Comparison of ENCODE assay signal across 22 mouse cellular contexts in the genomic region with DNA sequence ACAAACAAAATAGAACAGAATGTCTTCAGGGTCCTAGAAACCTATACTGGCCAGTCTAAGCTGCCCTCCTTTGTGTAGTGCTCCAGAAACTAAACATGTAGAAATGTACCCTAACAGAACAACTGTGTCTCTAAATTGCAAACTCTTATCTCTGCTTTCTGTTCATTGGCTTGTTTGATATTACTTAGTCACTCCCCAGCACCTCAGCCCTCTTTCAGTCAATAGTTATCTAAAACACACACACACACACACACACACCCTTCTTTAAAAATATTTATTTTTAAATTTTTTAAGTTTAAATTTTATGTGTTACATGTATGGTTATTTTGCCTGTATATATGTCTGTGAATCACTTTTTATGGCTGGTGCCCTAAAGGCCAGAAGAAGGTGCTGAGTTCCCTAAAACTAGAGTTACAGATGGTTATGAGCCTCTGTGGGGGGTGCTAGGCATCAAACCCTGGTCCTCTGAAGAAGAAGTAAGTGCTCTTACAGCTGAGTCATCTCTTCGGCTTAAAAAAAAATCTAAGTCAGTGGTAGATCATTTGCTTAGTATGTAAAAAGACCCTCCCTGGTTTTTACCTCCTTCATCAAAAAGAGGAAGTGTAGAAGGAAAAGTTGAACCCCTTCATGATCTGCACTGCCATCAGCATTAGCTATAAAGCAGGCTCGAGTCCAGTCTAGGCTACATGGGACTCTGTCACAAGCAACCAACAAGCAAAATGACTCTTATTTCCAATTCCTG.
DNase-seq lines count a peak whose midpoint lies in the region; ATAC-seq and TF ChIP-seq lines count a peak whose summit lies in the region.
"Had no signal": no experiment of that assay in that cellular context is flagged by ENCODE, and none has a peak within 500 bp of the region (broad histone marks: within the 10 kb centered on the region; RNA-seq: fewer than 3 reads in every experiment).

No protein-coding gene starts in this region.

- H3K79me2 ChIP-seq in MEL (ENCODE audit: control insufficient read depth, insufficient read depth, low read length, poor library complexity), result no peaks in the 10 kb centered on the region

- no peak overlapping the region for H3K9ac ChIP-seq in MEL (ENCODE audit: control insufficient read depth, low read depth, low read length, poor library complexity, severe bottlenecking)
- H3K9ac ChIP-seq in liver, embryonic 13.5 days, result no peak overlapping the region
- H3K9ac ChIP-seq in liver, postnatal 0 days (replicated peaks), result no peak overlapping the region
- no peak overlapping the region for H3K9ac ChIP-seq in midbrain, embryonic 14.5 days (replicated peaks; ENCODE audit: low read length)
- H3K9ac ChIP-seq: embryonic facial prominence, embryonic 13.5 days; hindbrain, embryonic 13.5 days had no signal

- no peak overlapping the region for H3K4me3 ChIP-seq in MEL (ENCODE audit: control insufficient read depth in 1 of 2, insufficient read depth in 1 of 2, low read depth in 2 of 2, low read length in 2 of 2)
- no peak overlapping the region for H3K4me3 ChIP-seq in liver, embryonic 13.5 days (replicated peaks)
- no peak overlapping the region for H3K4me3 ChIP-seq in liver, postnatal 0 days (ENCODE audit: low read depth, low read length)
- H3K4me3 ChIP-seq in midbrain, embryonic 14.5 days (replicated peaks; ENCODE audit: low read depth, low read length), result no peak overlapping the region
- H3K4me3 ChIP-seq: embryonic facial prominence, embryonic 13.5 days; forebrain, embryonic 10.5 days; heart, embryonic 10.5 days; hindbrain, embryonic 13.5 days had no signal

- H3K27me3 ChIP-seq in MEL (ENCODE audit: control insufficient read depth in 1 of 2, insufficient read depth in 2 of 2, low read length in 2 of 2), result no peaks in the 10 kb centered on the region
- H3K27me3 ChIP-seq in liver, embryonic 13.5 days, result no peaks in the 10 kb centered on the region
- no peaks in the 10 kb centered on the region for H3K27me3 ChIP-seq in liver, postnatal 0 days (ENCODE audit: insufficient read depth, low read length)
- no peaks in the 10 kb centered on the region for H3K27me3 ChIP-seq in midbrain, embryonic 14.5 days (ENCODE audit: control insufficient read depth, insufficient read depth, low read length)
- H3K27me3 ChIP-seq: embryonic facial prominence, embryonic 13.5 days; hindbrain, embryonic 13.5 days had no signal

- H3K4me1 ChIP-seq in MEL (ENCODE audit: control insufficient read depth in 1 of 2, insufficient read depth in 2 of 2, low read length in 2 of 2), result peaks cover 11 to 33% of the 10 kb centered on the region in 2 experiments
- H3K4me1 ChIP-seq in liver, embryonic 13.5 days (replicated peaks), result peaks cover 20% of the 10 kb centered on the region
- no peaks in the 10 kb centered on the region for H3K4me1 ChIP-seq in liver, postnatal 0 days (ENCODE audit: insufficient read depth)
- H3K4me1 ChIP-seq in midbrain, embryonic 14.5 days (ENCODE audit: control insufficient read depth, insufficient read depth, low read length), result no peaks in the 10 kb centered on the region
- H3K4me1 ChIP-seq: embryonic facial prominence, embryonic 13.5 days; heart, embryonic 10.5 days; hindbrain, embryonic 13.5 days had no signal

- H3K9me3 ChIP-seq in MEL (replicated peaks; ENCODE audit: insufficient read depth, low read length), result no peaks in the 10 kb centered on the region
- H3K9me3 ChIP-seq in liver, embryonic 13.5 days (replicated peaks), result no peaks in the 10 kb centered on the region
- no peaks in the 10 kb centered on the region for H3K9me3 ChIP-seq in liver, postnatal 0 days (ENCODE audit: low read length)
- no peaks in the 10 kb centered on the region for H3K9me3 ChIP-seq in midbrain, embryonic 14.5 days (ENCODE audit: control insufficient read depth, low read length)
- H3K9me3 ChIP-seq: embryonic facial prominence, embryonic 13.5 days; G1E; heart, embryonic 10.5 days; hindbrain, embryonic 13.5 days had no signal

- H3K27ac ChIP-seq in MEL (ENCODE audit: control insufficient read depth, low read depth, low read length), result peak overlapping the region; percentile 85
- no peak overlapping the region for H3K27ac ChIP-seq in liver, embryonic 13.5 days
- H3K27ac ChIP-seq in liver, postnatal 0 days (ENCODE audit: low read depth), result no peak overlapping the region
- H3K27ac ChIP-seq in midbrain, embryonic 14.5 days (replicated peaks; ENCODE audit: low read depth, low read length), result no peak overlapping the region
- H3K27ac ChIP-seq: embryonic facial prominence, embryonic 13.5 days; forebrain, embryonic 10.5 days; heart, embryonic 10.5 days; hindbrain, embryonic 13.5 days had no signal

- DNase-seq in A20 (ENCODE audit: low read depth, low spot score) (peak; percentile 45), MEL (ENCODE audit: low read depth, low spot score) (peak; percentile 87)
- no peak for DNase-seq in liver, embryonic 13.5 days
- DNase-seq in liver, postnatal 0 days, result no peak
- no peak for DNase-seq in adrenal gland, postnatal 36 days
- no peak for DNase-seq in midbrain, embryonic 14.5 days
- DNase-seq in lung, postnatal 14 days, result no peak
- DNase-seq: adrenal gland, postnatal 14 days; cerebellum, adult 18-20 months; cerebellum, adult 9-11 months; cerebellum, postnatal 36 days; heart, adult 18-20 months; heart, postnatal 10 days; heart, postnatal 4 days had no signal

- H3K4me2 ChIP-seq in liver, embryonic 13.5 days, result no peak overlapping the region
- no peak overlapping the region for H3K4me2 ChIP-seq in liver, postnatal 0 days (ENCODE audit: low read depth, low read length)
- H3K4me2 ChIP-seq in midbrain, embryonic 14.5 days (ENCODE audit: low read length), result no peak overlapping the region
- H3K4me2 ChIP-seq: embryonic facial prominence, embryonic 13.5 days; hindbrain, embryonic 13.5 days had no signal

- no peak for TF ChIP-seq RAD21 in MEL (IDR thresholded peaks at IDR 0.05; ENCODE audit: low read depth, low read length)

- 54% methylated on average over 2 of the region's 2 CpGs for WGBS in liver, embryonic 13.5 days (ENCODE audit: insufficient replicate concordance)
- WGBS in liver, postnatal 0 days (ENCODE audit: insufficient replicate concordance), result 79% methylated on average over 2 of the region's 2 CpGs
- 95% methylated on average over 2 of the region's 2 CpGs for WGBS in midbrain, embryonic 14.5 days

- ATAC-seq in liver, embryonic 13.5 days (ENCODE audit: low read depth), result peak; percentile 62
- ATAC-seq in liver, postnatal 0 days, result no peak
- ATAC-seq in midbrain, embryonic 14.5 days (ENCODE audit: low FRiP score, low TSS enrichment), result no peak
- ATAC-seq: activated CD4-positive, CD25-positive, alpha-beta regulatory T cell, adult 4 months; forebrain, embryonic 14.5 days; Patski had no signal

- TF ChIP-seq POLR2A in MEL (IDR thresholded peaks at IDR 0.05; ENCODE audit: control insufficient read depth in 1 of 2, insufficient read depth in 1 of 2, low read depth in 1 of 2, low read length in 2 of 2, poor library complexity in 1 of 2), result no peak

- peaks cover 0 to 36% of the 10 kb centered on the region in 2 experiments; a peak in 2 of 4 replicates for H3K36me3 ChIP-seq in MEL (ENCODE audit: control insufficient read depth in 1 of 2, insufficient read depth in 2 of 2, low read length in 2 of 2)
- H3K36me3 ChIP-seq in liver, embryonic 13.5 days, result no peaks in the 10 kb centered on the region
- no peaks in the 10 kb centered on the region for H3K36me3 ChIP-seq in liver, postnatal 0 days (replicated peaks; ENCODE audit: insufficient read depth, low read length)
- H3K36me3 ChIP-seq in midbrain, embryonic 14.5 days (ENCODE audit: control insufficient read depth, insufficient read depth, low read length), result no peaks in the 10 kb centered on the region
- H3K36me3 ChIP-seq: embryonic facial prominence, embryonic 13.5 days; forebrain, embryonic 10.5 days; G1E; heart, embryonic 10.5 days; hindbrain, embryonic 13.5 days had no signal

- peak; percentile 37 to 71 for TF ChIP-seq EP300 in MEL (IDR thresholded peaks at IDR 0.05; ENCODE audit: low read depth in 1 of 2, low read length in 2 of 2)
- peak; percentile 62 for TF ChIP-seq EP300 in liver, postnatal 0 days (IDR thresholded peaks at IDR 0.05; ENCODE audit: low read depth)

- no peak for TF ChIP-seq CTCF in MEL (IDR thresholded peaks at IDR 0.05 in 2 of 3, conservative IDR thresholded peaks at IDR 0.05 in 1 of 3; ENCODE audit: control insufficient read depth in 1 of 3, insufficient read depth in 1 of 3, low read depth in 2 of 3, low read length in 3 of 3, poor library complexity in 1 of 3, severe bottlenecking in 1 of 3)
- TF ChIP-seq CTCF in liver, postnatal 0 days (IDR thresholded peaks at IDR 0.05; ENCODE audit: low read depth), result no peak

TF ChIP-seq in MEL, 35 proteins besides CTCF, POLR2A, EP300 and RAD21:
- TF ChIP-seq SIN3A (IDR thresholded peaks at IDR 0.05; ENCODE audit: low read length) (no peak; the same call in 1 of the 2 replicates), NRF1 (IDR thresholded peaks at IDR 0.05; ENCODE audit: insufficient read depth, low read depth, low read length, poor library complexity, severe bottlenecking) (no peak), RCOR1 (IDR thresholded peaks at IDR 0.05; ENCODE audit: low read depth, low read length) (no peak), ETS1 (IDR thresholded peaks at IDR 0.05; ENCODE audit: low read depth, low read length) (peak; percentile 28; the same call in 1 of the 2 replicates), MYB (IDR thresholded peaks at IDR 0.05; ENCODE audit: low read depth, low read length) (no peak), GATA1 (IDR thresholded peaks at IDR 0.05; ENCODE audit: low read depth, low read length) (peak; percentile 82), MAFK (IDR thresholded peaks at IDR 0.05; ENCODE audit: borderline replicate concordance, low read depth, low read length) (no peak), ZNF384 (IDR thresholded peaks at IDR 0.05; ENCODE audit: low read depth, low read length) (peak; percentile 84), TCF12 (IDR thresholded peaks at IDR 0.05; ENCODE audit: low read depth, low read length) (peak; percentile 60; the same call in 1 of the 2 replicates)
TF ChIP-seq in MEL: peak in this region for 4.

Comparison
In these comparisons a context has a peak if more than half of its experiments do, and no peak if none do; other contexts are left out.
1. DNase-seq: peak in A20 (single experiment) and MEL (single experiment); none in liver, embryonic 13.5 days (single experiment), liver, postnatal 0 days (single experiment), adrenal gland, postnatal 36 days (0 of 2), midbrain, embryonic 14.5 days (single experiment) and lung, postnatal 14 days (single experiment).